Mouse (Mus musculus): ENCODE measurements around the gene Pkd1l2.

DNA sequence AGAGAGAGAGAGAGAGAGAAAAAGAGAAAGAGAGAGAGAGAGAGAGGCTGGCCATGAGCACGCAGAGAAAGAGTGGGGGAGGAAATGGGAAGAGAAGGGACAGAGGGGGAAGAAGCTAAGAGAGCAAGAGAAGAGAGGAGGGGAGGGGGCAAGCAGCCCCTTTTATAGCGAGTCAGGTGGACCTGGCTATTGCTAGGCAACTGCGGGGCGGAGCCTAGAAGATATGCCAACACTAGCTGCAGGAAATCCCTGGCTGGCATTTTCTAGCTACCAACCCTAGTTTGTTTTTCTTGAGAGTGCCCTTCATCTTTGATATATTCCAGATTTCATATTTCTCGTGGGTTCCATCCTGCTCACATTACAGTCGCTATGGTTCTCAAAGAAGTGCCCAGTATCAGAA is 32.8 kb upstream of the Pkd1l2 start:
- TF ChIP-seq CTCF (IDR thresholded peaks at IDR 0.05; ENCODE audit: low read depth), result no peak
- no peak for TF ChIP-seq EP300 (IDR thresholded peaks at IDR 0.05; ENCODE audit: low read depth)
